Mouse (Mus musculus) hindbrain, embryonic 10.5 days (tissue): ENCODE data around the gene Lrrc1. TPM values are rescaled to one million over a fixed set of nuclear protein-coding genes. Genes with fewer than 3 reads are reported as not detected.

Source experiments
- DNase-seq: peaks from one replicate; pipeline ENCODE4 v3.0.0-alpha.2; 2017; ENCODE audit warnings: low spot score
- H3K27ac ChIP-seq: fragments of 300-500 bp; sonication (generic); 2 replicates; pipeline ENCODE4 v1.5.1; 2016; ENCODE audit warnings: mild to moderate bottlenecking, moderate library complexity
- H3K27me3 ChIP-seq: fragments of 300-500 bp; sonication (generic); 2 replicates; pipeline ENCODE4 v1.6.1; 2016; ENCODE audit warnings: mild to moderate bottlenecking; ENCODE audit not compliant: poor library complexity, insufficient read depth, severe bottlenecking
- H3K36me3 ChIP-seq: fragments of 300-500 bp; sonication (generic); 2 replicates; pipeline ENCODE4 v1.6.1; 2016; ENCODE audit warnings: mild to moderate bottlenecking, moderate library complexity
- H3K4me1 ChIP-seq: fragments of 300-500 bp; sonication (generic); replicated peaks from 2 replicates; pipeline ENCODE4 v1.6.1; 2016; ENCODE audit warnings: mild to moderate bottlenecking
- H3K4me3 ChIP-seq: fragments of 300-500 bp; sonication (generic); 2 replicates; pipeline ENCODE4 v1.5.1; 2016; ENCODE audit warnings: mild to moderate bottlenecking, moderate library complexity
- H3K9me3 ChIP-seq: fragments of 300-500 bp; sonication (generic); 2 replicates; pipeline ENCODE4 v1.6.1; 2016; ENCODE audit warnings: mild to moderate bottlenecking, moderate library complexity
- WGBS: fragments of 180-500 bp; shearing (Covaris S2); methylation state at CpG from one replicate; pipeline ENCODE4 v1.1.7; 2016; 5-methylcytosine and 5-hydroxymethylcytosine counted together
- polyA plus RNA-seq: library from polyadenylated mRNA; unstranded; fragments of >200 nt; fragmentation: Nextera tagmentation; extraction: Ambion mirVana; gene quantifications from 2 replicates; pipeline ENCODE4 v1.2.1, GENCODE M21; 2016

Lrrc1 gene
- polyA plus RNA-seq, 1 experiment from 2014 or later: 8.0 TPM

DNA sequence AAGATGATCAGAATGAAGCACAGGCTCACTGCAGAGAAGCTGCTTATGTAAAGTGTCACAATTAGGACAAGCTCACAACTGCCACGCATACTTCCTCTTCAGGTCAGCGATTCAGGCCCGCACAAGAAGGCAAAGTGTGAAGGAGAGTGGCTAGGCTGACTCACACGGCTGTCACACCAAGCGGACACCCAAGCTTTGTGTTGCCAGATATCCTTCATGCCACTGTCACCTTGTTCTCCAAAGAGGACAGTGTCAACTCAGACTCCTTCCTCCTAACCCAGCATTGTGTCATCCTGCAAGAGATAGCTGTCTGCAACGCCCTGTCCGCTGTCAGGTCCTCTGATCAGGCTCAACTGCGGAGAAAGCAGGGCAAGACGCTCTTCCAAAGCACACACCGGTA, 7.3 kb downstream of the Lrrc1 start:
- WGBS: 90% methylated on average over 10 of the region's 10 CpGs
- 0 out of 2 replicates have a peak, but pooled peaks cover 3% of the 10 kb centered on the region for H3K27me3 ChIP-seq
- H3K36me3 ChIP-seq: no peaks in the 10 kb centered on the region
- H3K9me3 ChIP-seq: no peaks in the 10 kb centered on the region
- DNase-seq: no peak
- H3K4me3 ChIP-seq: no peak overlapping the region
- no peak overlapping the region for H3K27ac ChIP-seq
- peaks cover 31% of the 10 kb centered on the region for H3K4me1 ChIP-seq

DNA sequence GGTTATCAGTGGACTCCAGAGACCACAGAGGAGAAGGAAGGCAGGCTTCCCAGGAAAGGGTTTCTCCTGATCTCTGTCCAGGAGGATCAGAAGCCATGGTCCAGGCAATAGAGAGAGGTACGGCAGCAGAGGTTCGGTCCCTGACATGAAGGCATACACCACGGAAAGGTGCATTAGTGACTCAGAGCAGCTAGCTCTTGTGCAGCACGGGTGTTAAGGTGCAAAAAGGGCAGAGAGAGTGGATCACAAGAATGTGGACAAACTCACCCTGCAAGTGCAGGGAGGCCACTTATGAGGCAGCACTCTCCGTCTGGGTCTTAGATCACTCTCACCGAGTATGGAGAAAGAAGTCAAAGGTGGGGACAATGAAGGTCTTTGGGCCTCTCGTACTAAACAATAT, 7.8 kb downstream of the Lrrc1 start:
- no peaks in the 10 kb centered on the region for H3K27me3 ChIP-seq
- no peak for DNase-seq
- H3K36me3 ChIP-seq: no peaks in the 10 kb centered on the region
- H3K27ac ChIP-seq: no peak overlapping the region
- 82% methylated on average over 7 of the region's 7 CpGs for WGBS
- H3K9me3 ChIP-seq: no peaks in the 10 kb centered on the region
- H3K4me1 ChIP-seq: peaks cover 29% of the 10 kb centered on the region
- no peak overlapping the region for H3K4me3 ChIP-seq

DNA sequence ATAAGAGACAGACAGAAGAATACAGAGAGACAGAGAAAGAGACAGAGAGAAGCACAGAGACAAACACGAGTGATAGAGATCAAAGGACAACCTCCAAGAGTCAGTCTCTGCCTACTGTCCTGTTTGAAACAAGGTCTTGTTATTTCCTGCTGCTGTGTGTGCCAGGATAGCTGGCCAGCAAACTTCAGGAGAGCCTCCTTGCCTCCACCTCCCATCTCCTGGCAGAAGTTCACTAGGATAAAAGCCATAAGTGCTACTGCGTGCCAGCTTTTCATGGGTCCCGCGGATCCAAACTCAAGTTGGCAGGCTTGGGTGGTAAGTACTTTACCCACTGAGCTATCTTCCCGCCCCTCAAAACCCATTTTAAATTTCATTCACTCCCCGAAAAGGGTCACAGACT, 8.4 kb downstream of the Lrrc1 start:
- no peak overlapping the region for H3K4me3 ChIP-seq
- 82% methylated on average over 6 of the region's 6 CpGs for WGBS
- H3K4me1 ChIP-seq: peaks cover 29% of the 10 kb centered on the region
- DNase-seq: no peak
- H3K9me3 ChIP-seq: no peaks in the 10 kb centered on the region
- H3K36me3 ChIP-seq: no peaks in the 10 kb centered on the region
- H3K27ac ChIP-seq: no peak overlapping the region
- no peaks in the 10 kb centered on the region for H3K27me3 ChIP-seq

DNA sequence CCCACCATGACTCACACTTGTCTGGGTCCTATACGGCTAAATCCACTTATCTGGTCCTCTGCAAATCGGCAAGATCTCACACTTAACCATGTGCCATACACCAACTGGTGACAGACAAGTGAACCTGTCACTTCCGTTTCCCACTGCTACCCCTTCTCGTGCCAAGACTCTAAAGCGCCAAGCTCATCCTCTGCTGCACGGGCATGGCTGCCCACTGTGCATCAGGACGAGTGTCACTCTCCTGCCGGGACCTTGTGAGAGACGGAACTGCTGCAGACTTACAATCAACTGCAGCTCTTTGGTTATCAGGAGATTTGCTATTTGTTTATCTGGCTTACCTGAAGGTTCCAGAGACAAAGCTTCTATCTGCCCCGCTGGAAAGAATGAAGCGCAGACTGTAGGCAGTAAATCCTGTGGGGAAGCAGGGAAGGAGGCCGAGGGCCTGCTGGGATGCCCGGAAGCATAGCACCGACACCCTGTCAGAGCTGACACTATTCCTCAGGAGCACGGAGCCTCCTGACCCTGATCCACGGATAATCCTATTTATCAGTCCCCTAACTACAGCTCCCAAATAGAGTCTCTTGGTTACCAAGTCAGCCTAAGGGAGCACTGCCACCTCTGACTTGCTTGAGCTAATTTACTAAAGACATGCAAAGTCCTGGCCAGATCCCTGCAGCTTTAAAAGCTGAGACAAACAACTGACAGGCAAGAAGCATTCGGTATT, 9.5 kb downstream of the Lrrc1 start:
- DNase-seq: no peak
- no peaks in the 10 kb centered on the region for H3K9me3 ChIP-seq
- H3K27ac ChIP-seq: no peak overlapping the region
- no peaks in the 10 kb centered on the region for H3K36me3 ChIP-seq
- peaks cover 38% of the 10 kb centered on the region for H3K4me1 ChIP-seq
- H3K4me3 ChIP-seq: no peak overlapping the region
- 29% methylated on average over 17 of the region's 17 CpGs for WGBS
- H3K27me3 ChIP-seq: no peaks in the 10 kb centered on the region

DNA sequence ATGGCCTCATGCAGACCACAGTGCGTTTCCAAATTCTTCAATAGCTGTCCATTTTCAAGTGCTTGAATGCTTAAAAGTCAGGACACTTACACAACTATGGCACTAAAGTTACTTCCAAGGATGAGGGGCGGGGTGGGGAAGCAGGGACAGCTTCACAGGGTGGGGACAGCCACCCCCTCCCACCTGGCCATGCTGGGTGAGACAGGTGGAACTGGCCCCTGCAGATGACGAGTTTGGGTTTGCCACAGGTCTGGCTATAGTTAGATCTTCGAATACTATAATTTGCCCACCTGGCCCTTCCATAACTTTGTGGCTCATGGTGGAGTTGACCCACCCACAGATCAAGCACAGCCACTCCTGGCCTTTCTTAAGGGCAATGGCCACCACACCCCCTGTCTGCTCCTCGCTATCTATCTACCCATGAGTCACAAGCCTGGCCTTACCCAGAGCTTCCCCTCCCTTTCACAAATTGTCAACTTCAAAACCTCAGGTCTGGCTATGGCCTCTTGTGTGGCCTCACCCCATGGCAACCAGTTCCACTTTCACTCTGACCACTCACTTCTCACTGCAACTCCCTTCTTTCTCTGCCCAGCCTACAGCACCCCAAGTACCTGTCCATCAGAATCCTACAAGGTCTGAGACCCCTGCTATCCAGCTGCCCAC, 16.2 kb downstream of the Lrrc1 start:
- 86% methylated on average over 5 of the region's 5 CpGs for WGBS
- H3K36me3 ChIP-seq: no peaks in the 10 kb centered on the region
- H3K9me3 ChIP-seq: no peaks in the 10 kb centered on the region
- H3K27ac ChIP-seq: no peak overlapping the region
- DNase-seq: no peak
- H3K4me1 ChIP-seq: peaks cover 58% of the 10 kb centered on the region
- H3K27me3 ChIP-seq: no peaks in the 10 kb centered on the region
- no peak overlapping the region for H3K4me3 ChIP-seq

DNA sequence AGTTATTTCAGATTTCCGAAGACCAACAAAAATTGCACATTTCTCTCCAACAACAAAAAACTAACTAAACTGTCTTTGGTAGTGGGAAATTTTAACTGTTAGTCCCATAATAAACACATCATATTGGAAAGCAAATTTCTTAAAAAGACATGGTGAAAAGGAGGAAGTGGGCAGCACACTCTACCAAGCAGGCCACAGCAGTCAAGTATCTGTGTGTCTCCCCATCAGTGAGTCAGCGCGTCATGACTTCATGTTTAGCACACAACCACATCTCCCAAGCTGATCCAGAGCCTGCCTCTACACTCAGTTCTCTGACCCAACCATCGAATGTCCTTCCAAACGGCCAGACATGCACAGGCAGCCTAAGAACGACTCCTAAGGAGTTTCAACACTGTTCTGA, 17.5 kb downstream of the Lrrc1 start:
- Histone ChIP-seq H3K27me3 (no peaks in the 10 kb centered on the region), H3K27ac (no peak overlapping the region), H3K9me3 (no peaks in the 10 kb centered on the region), H3K4me3 (no peak overlapping the region), H3K4me1 (peaks cover 50% of the 10 kb centered on the region), H3K36me3 (no peaks in the 10 kb centered on the region)
- WGBS: 77% methylated on average over 6 of the region's 6 CpGs
- no peak for DNase-seq

DNA sequence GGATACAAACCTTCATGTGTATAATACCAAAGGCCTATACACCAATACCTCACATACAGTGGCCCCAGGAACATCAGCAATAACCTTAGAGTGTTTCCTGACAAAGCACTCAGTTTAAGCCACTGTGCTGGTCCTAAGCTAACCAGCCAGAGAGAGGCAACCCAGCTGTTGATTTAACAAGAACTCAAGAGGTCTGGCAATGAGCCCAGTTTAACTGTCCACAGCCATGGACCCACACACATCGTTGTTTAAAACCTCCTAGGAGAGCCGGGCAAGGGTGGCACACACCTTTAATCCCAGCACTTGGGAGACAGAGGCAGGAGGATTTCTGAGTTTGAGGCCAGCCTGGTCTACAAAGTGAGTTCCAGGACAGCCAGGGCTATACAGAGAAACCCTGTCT, 18.0 kb downstream of the Lrrc1 start:
- Histone ChIP-seq H3K36me3 (no peaks in the 10 kb centered on the region), H3K27me3 (no peaks in the 10 kb centered on the region), H3K4me3 (no peak overlapping the region), H3K4me1 (peaks cover 50% of the 10 kb centered on the region), H3K27ac (no peak overlapping the region), H3K9me3 (no peaks in the 10 kb centered on the region)
- 90% methylated on average over 2 of the region's 2 CpGs for WGBS
- DNase-seq: no peak

DNA sequence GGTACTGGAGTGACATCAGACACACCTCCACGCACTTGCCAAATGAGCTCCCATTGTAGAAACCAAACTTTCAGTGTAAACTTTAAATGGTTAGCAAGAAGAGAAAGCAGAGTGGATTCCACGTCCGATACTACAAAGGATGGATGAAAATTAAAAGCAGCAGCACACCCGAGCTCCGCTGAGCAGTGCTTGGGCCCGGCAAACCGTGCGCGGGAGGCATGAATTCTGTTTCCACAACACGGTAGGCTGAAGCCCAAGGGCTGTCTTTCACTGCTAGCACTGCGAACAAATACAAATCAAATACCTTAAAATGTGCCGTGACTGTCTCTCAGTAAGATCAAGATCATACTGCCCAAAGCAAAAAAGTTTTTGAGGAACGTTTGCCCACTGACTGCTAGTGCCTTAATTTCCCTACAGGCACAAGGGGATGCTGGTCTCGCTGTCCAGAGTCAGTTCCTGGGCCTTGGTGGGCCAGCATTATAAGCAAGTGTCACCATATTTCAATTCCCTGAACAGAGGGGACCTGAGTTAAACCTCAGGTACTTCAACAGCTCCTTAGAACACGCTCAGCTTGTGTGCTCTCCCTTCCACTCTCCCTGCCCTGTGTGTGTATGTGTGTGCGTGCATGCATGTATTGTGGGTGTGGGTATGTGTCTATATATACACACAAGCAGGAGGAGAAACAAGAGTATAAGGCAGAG, 18.9 kb downstream of the Lrrc1 start:
- WGBS: 77% methylated on average over 16 of the region's 16 CpGs
- Histone ChIP-seq H3K4me1 (peaks cover 45% of the 10 kb centered on the region), H3K36me3 (no peaks in the 10 kb centered on the region), H3K27me3 (no peaks in the 10 kb centered on the region), H3K27ac (no peak overlapping the region), H3K4me3 (no peak overlapping the region), H3K9me3 (no peaks in the 10 kb centered on the region)
- DNase-seq: no peak

DNA sequence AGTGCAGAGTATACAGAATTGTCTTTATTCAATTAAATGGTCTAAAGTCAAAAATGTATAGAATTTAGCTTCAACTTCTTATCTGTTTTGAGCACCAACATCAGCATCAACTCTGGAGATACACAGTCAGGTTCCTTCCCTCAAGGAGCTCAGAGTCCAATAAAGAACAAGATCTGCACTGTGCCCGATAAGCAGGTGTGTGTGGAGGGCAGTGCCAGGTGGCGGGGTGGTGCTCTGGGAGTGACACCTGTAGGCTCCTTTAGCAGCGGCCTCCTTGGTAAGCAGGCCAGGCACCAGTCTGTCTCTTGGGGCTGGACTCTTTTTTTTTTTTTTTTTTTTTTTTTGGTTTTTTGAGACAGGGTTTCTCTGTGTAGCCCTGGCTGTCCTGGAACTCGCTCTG, 20.9 kb downstream of the Lrrc1 start:
- Histone ChIP-seq H3K27ac (no peak overlapping the region), H3K9me3 (no peaks in the 10 kb centered on the region), H3K4me1 (peaks cover 29% of the 10 kb centered on the region), H3K36me3 (no peaks in the 10 kb centered on the region), H3K4me3 (no peak overlapping the region), H3K27me3 (no peaks in the 10 kb centered on the region)
- no peak for DNase-seq
- 89% methylated on average over 4 of the region's 4 CpGs for WGBS

DNA sequence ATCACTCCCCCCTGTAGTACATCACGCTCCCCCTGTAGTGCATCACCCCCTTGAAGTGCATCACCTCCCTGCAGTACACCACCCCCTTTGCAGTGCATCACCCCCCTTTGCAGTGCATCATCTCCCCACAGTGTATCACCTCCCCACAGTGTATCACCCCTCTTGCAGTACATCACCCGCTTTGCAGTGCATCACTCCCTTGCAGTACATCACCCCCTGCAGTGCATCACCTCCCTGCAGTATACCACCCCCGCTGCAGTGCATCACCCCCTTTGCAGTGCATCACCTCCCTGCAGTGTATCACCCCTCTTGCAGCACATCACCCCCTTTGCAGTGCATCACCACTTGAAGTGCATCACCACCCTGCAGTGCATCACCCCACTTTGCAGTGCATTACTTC, 22.2 kb downstream of the Lrrc1 start:
- 88% methylated on average over 3 of the region's 3 CpGs for WGBS
- no peak overlapping the region for H3K27ac ChIP-seq
- H3K36me3 ChIP-seq: no peaks in the 10 kb centered on the region
- DNase-seq: no peak
- H3K27me3 ChIP-seq: no peaks in the 10 kb centered on the region
- no peaks in the 10 kb centered on the region for H3K9me3 ChIP-seq
- no peak overlapping the region for H3K4me3 ChIP-seq
- peaks cover 26% of the 10 kb centered on the region; the same call in 1 of the 2 replicates for H3K4me1 ChIP-seq

DNA sequence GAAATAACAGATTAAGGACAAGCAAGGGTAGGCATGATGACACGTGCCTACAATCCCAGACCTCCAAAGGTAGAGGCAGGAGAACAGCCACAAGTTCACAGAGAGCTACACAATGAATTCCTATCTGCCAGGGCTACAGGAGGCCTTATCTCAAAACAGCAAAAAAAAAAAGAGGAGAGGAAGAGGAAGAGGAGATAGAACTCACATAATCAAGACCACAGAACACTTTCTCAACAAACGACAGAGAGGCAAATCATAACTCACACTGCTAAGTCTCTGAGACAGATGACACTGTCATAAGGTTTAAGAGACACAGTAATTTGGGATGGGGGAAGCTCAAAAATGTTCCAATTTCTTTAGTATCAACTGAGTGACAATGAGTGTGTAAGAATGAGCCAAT, 25.5 kb downstream of the Lrrc1 start:
- no peak overlapping the region for H3K4me3 ChIP-seq
- no peaks in the 10 kb centered on the region for H3K36me3 ChIP-seq
- H3K27ac ChIP-seq: no peak overlapping the region
- no peak for DNase-seq
- peaks cover 16% of the 10 kb centered on the region for H3K4me1 ChIP-seq
- H3K9me3 ChIP-seq: no peaks in the 10 kb centered on the region
- no peaks in the 10 kb centered on the region for H3K27me3 ChIP-seq
- 87% methylated on average over 2 of the region's 2 CpGs for WGBS

DNA sequence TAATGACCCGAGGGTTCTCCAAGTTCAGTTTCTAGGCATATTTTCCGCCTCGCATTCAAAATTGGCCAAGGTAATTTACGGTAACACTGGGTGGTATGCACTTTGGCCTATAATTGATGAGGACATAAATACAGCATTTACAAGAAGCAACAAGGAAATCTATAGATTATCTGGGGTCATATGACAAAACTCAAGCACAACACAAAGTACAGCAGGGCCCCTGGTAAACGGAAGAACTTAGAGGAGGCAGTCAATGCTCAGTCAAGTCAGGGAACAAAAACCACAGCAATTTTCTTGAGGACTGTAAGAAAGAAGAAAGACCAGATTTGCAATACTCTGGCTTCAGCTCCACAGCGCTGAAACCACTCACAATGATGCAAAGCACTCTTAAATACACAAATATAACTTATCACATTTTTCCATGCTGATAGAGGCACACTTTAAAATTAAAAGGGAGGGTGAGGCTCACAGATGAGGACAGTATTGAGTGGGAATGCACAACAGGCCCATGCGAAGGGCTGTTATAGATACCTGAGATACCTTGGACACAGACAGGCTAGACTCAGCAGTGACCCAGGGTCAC, 27.8 kb downstream of the Lrrc1 start:
- Histone ChIP-seq H3K4me1 (peaks cover 29% of the 10 kb centered on the region), H3K4me3 (no peak overlapping the region), H3K36me3 (no peaks in the 10 kb centered on the region), H3K27ac (no peak overlapping the region), H3K27me3 (no peaks in the 10 kb centered on the region), H3K9me3 (no peaks in the 10 kb centered on the region)
- WGBS: 91% methylated on average over 7 of the region's 7 CpGs
- no peak for DNase-seq

DNA sequence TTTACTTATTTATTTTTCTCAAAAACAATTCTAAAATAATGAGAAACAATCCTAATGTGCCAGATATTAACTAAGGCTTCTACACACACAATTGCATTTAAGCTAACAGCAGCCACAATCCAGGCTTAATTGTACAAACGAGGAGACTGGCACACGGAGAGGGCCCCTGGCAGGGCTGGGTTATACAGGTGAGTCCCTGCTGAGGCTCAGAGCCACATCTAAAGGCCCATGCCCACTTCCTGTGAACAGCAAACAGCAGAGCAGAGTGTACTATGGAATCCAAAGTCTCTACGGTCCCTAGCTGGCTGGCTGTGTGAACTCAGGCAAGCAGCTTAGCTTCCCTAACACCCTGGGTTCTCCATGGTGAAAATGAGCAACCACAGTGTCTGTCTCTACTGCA, 30.8 kb downstream of the Lrrc1 start:
- Histone ChIP-seq H3K4me3 (no peak overlapping the region), H3K27me3 (no peaks in the 10 kb centered on the region), H3K4me1 (peaks cover 29% of the 10 kb centered on the region), H3K36me3 (no peaks in the 10 kb centered on the region), H3K9me3 (no peaks in the 10 kb centered on the region), H3K27ac (no peak overlapping the region)
- 78% methylated on average over 3 of the region's 3 CpGs for WGBS
- DNase-seq: no peak
